11 mouse cellular contexts compared by ENCODE assay signal in genomic region chr13:37462049-37462702, GRCm38 (mm10).
A peak's percentile ranks its signal among the peaks of the same experiment; 100 is the strongest.
DNase-seq lines count a peak whose midpoint lies in the region; ATAC-seq and TF ChIP-seq lines count a peak whose summit lies in the region.
"Had no signal": no experiment of that assay in that cellular context is flagged by ENCODE, and none has a peak within 500 bp of the region (broad histone marks: within the 10 kb centered on the region; RNA-seq: fewer than 3 reads in every experiment).

No protein-coding gene starts in this region.

- no peak overlapping the region for H3K4me3 ChIP-seq in embryonic facial prominence, embryonic 15.5 days (replicated peaks)
- no peak overlapping the region for H3K4me3 ChIP-seq in embryonic facial prominence, embryonic 10.5 days
- H3K4me3 ChIP-seq in lung, adult 2 months (replicated peaks; ENCODE audit: extremely low read depth, low read depth, low read length): no peak overlapping the region
- H3K4me3 ChIP-seq in stomach, postnatal 0 days (ENCODE audit: low read depth, low read length): no peak overlapping the region
- no peak overlapping the region for H3K4me3 ChIP-seq in midbrain, embryonic 14.5 days (replicated peaks; ENCODE audit: low read depth, low read length)
- H3K4me3 ChIP-seq in midbrain, embryonic 16.5 days (ENCODE audit: low read depth, low read length): no peak overlapping the region
- H3K4me3 ChIP-seq: heart, embryonic 13.5 days; limb, embryonic 13.5 days had no signal

- no peak overlapping the region for H3K9ac ChIP-seq in embryonic facial prominence, embryonic 15.5 days
- no peak overlapping the region for H3K9ac ChIP-seq in stomach, postnatal 0 days (ENCODE audit: low read length)
- H3K9ac ChIP-seq in midbrain, embryonic 14.5 days (replicated peaks; ENCODE audit: low read length): no peak overlapping the region
- no peak overlapping the region for H3K9ac ChIP-seq in midbrain, embryonic 16.5 days (ENCODE audit: low read depth, low read length)
- H3K9ac ChIP-seq: heart, embryonic 13.5 days; limb, embryonic 13.5 days had no signal

- no peaks in the 10 kb centered on the region for H3K9me3 ChIP-seq in embryonic facial prominence, embryonic 15.5 days (replicated peaks)
- no peaks in the 10 kb centered on the region for H3K9me3 ChIP-seq in embryonic facial prominence, embryonic 10.5 days
- no peaks in the 10 kb centered on the region for H3K9me3 ChIP-seq in stomach, postnatal 0 days (ENCODE audit: control insufficient read depth, low read length)
- no peaks in the 10 kb centered on the region for H3K9me3 ChIP-seq in midbrain, embryonic 14.5 days (ENCODE audit: control insufficient read depth, low read length)
- H3K9me3 ChIP-seq in midbrain, embryonic 16.5 days (replicated peaks; ENCODE audit: control insufficient read depth, low read length, poor library complexity, severe bottlenecking): no peaks in the 10 kb centered on the region
- H3K9me3 ChIP-seq: heart, embryonic 13.5 days; limb, embryonic 13.5 days had no signal

- TF ChIP-seq EP300 in stomach, postnatal 0 days (optimal IDR thresholded peaks at IDR 0.05): no peak

- TF ChIP-seq CTCF in lung, adult 2 months (IDR thresholded peaks at IDR 0.05; ENCODE audit: insufficient read depth, low read length): no peak
- TF ChIP-seq CTCF in stomach, postnatal 0 days (IDR thresholded peaks at IDR 0.05; ENCODE audit: low read depth): no peak

- H3K4me1 ChIP-seq in embryonic facial prominence, embryonic 15.5 days: peaks cover 21% of the 10 kb centered on the region
- H3K4me1 ChIP-seq in embryonic facial prominence, embryonic 10.5 days: peaks cover 2% of the 10 kb centered on the region; the same call in 1 of the 2 replicates
- H3K4me1 ChIP-seq in lung, adult 2 months (ENCODE audit: control insufficient read depth, insufficient read depth, low read length): peaks cover 28% of the 10 kb centered on the region
- H3K4me1 ChIP-seq in stomach, postnatal 0 days (replicated peaks; ENCODE audit: control insufficient read depth, insufficient read depth): no peaks in the 10 kb centered on the region
- 0 out of 2 replicates have a peak, but pooled peaks cover 5% of the 10 kb centered on the region for H3K4me1 ChIP-seq in midbrain, embryonic 14.5 days (ENCODE audit: control insufficient read depth, insufficient read depth, low read length)
- H3K4me1 ChIP-seq in midbrain, embryonic 16.5 days (ENCODE audit: control insufficient read depth, insufficient read depth, low read length): no peaks in the 10 kb centered on the region

- ATAC-seq in embryonic facial prominence, embryonic 15.5 days (ENCODE audit: insufficient number of reproducible peaks, low FRiP score, low TSS enrichment, low read depth): no peak
- ATAC-seq in stomach, postnatal 0 days (ENCODE audit: low FRiP score, low TSS enrichment): no peak
- no peak for ATAC-seq in midbrain, embryonic 14.5 days (ENCODE audit: low FRiP score, low TSS enrichment)
- ATAC-seq in midbrain, embryonic 16.5 days: no peak

- DNase-seq in embryonic facial prominence, embryonic 10.5 days (ENCODE audit: low spot score): no peak
- DNase-seq in urinary bladder, adult 18-20 months (ENCODE audit: low spot score in 2 of 2): peak; percentile 14 to 70
- no peak for DNase-seq in urinary bladder, postnatal 10 days (ENCODE audit: low spot score)
- DNase-seq in lung, adult 2 months: peak; percentile 46
- DNase-seq in stomach, postnatal 0 days (ENCODE audit: low spot score): peak; percentile 38
- no peak for DNase-seq in midbrain, embryonic 14.5 days
- DNase-seq: kidney, postnatal 10 days had no signal

- no peaks in the 10 kb centered on the region for H3K36me3 ChIP-seq in embryonic facial prominence, embryonic 15.5 days
- no peaks in the 10 kb centered on the region for H3K36me3 ChIP-seq in embryonic facial prominence, embryonic 10.5 days (replicated peaks)
- H3K36me3 ChIP-seq in stomach, postnatal 0 days (ENCODE audit: control insufficient read depth, insufficient read depth, low read length): no peaks in the 10 kb centered on the region
- no peaks in the 10 kb centered on the region for H3K36me3 ChIP-seq in midbrain, embryonic 14.5 days (ENCODE audit: control insufficient read depth, insufficient read depth, low read length)
- H3K36me3 ChIP-seq in midbrain, embryonic 16.5 days (ENCODE audit: control insufficient read depth, insufficient read depth, low read length): no peaks in the 10 kb centered on the region
- H3K36me3 ChIP-seq: heart, embryonic 13.5 days; limb, embryonic 13.5 days had no signal

- no peak for TF ChIP-seq POLR2A in lung, adult 2 months (IDR thresholded peaks at IDR 0.05; ENCODE audit: borderline replicate concordance, extremely low read depth, low read depth, low read length)

- no peak overlapping the region for H3K4me2 ChIP-seq in embryonic facial prominence, embryonic 15.5 days (replicated peaks)
- no peak overlapping the region for H3K4me2 ChIP-seq in stomach, postnatal 0 days (replicated peaks; ENCODE audit: low read depth)
- no peak overlapping the region for H3K4me2 ChIP-seq in midbrain, embryonic 14.5 days (ENCODE audit: low read length)
- H3K4me2 ChIP-seq in midbrain, embryonic 16.5 days (ENCODE audit: low read length): no peak overlapping the region
- H3K4me2 ChIP-seq: heart, embryonic 13.5 days; limb, embryonic 13.5 days had no signal

- WGBS in embryonic facial prominence, embryonic 15.5 days: 76% methylated on average over 12 of the region's 12 CpGs
- 91% methylated on average over 12 of the region's 12 CpGs for WGBS in embryonic facial prominence, embryonic 10.5 days
- WGBS in lung, adult 2 months: 37% methylated on average over 12 of the region's 12 CpGs
- WGBS in stomach, postnatal 0 days: 72% methylated on average over 12 of the region's 12 CpGs
- 95% methylated on average over 12 of the region's 12 CpGs for WGBS in midbrain, embryonic 14.5 days
- whole genome bisulfite sequencing in midbrain, embryonic 16.5 days: 96% methylated on average over 12 of the region's 12 CpGs

- peak overlapping the region; percentile 11; the same call in 1 of the 2 replicates for H3K27ac ChIP-seq in embryonic facial prominence, embryonic 15.5 days (replicated peaks)
- no peak overlapping the region for H3K27ac ChIP-seq in embryonic facial prominence, embryonic 10.5 days (replicated peaks)
- H3K27ac ChIP-seq in stomach, postnatal 0 days (replicated peaks): peak overlapping the region; percentile 5
- H3K27ac ChIP-seq in midbrain, embryonic 14.5 days (replicated peaks; ENCODE audit: low read depth, low read length): no peak overlapping the region
- no peak overlapping the region for H3K27ac ChIP-seq in midbrain, embryonic 16.5 days (ENCODE audit: low read length)
- H3K27ac ChIP-seq: limb, embryonic 13.5 days had no signal

- H3K27me3 ChIP-seq in embryonic facial prominence, embryonic 15.5 days: no peaks in the 10 kb centered on the region
- H3K27me3 ChIP-seq in embryonic facial prominence, embryonic 10.5 days (replicated peaks; ENCODE audit: low read depth, poor library complexity, severe bottlenecking): peaks cover 6% of the 10 kb centered on the region; the same call in 1 of the 2 replicates
- H3K27me3 ChIP-seq in stomach, postnatal 0 days (ENCODE audit: control insufficient read depth, insufficient read depth, low read length): no peaks in the 10 kb centered on the region
- peaks cover 3% of the 10 kb centered on the region; the same call in 1 of the 2 replicates for H3K27me3 ChIP-seq in midbrain, embryonic 14.5 days (ENCODE audit: control insufficient read depth, insufficient read depth, low read length)
- no peaks in the 10 kb centered on the region for H3K27me3 ChIP-seq in midbrain, embryonic 16.5 days (ENCODE audit: control insufficient read depth, insufficient read depth, low read depth, low read length)
- H3K27me3 ChIP-seq: heart, embryonic 13.5 days; limb, embryonic 13.5 days had no signal

Comparison
In these comparisons a context has a peak if more than half of its experiments do, and no peak if none do; other contexts are left out.
1. H3K27ac ChIP-seq: peak in embryonic facial prominence, embryonic 15.5 days (single experiment) and stomach, postnatal 0 days (single experiment); none in embryonic facial prominence, embryonic 10.5 days (single experiment), midbrain, embryonic 14.5 days (single experiment) and midbrain, embryonic 16.5 days (single experiment).
2. DNase-seq: peak in urinary bladder, adult 18-20 months (2 of 2), lung, adult 2 months (single experiment) and stomach, postnatal 0 days (single experiment); none in embryonic facial prominence, embryonic 10.5 days (single experiment), urinary bladder, postnatal 10 days (single experiment) and midbrain, embryonic 14.5 days (single experiment).